Mouse (Mus musculus) MEL (cell line): ENCODE data around the gene Svbp.

Experiments used
- MAX ChIP-seq: IDR thresholded peaks from 2 replicates; pipeline ENCODE4 v1.6.1; 2011; ENCODE audit warnings: low read length, improper control_type of control experiment
- USF2 ChIP-seq, 2 experiments: IDR thresholded peaks; 2 replicates each; pipeline ENCODE4 v1.6.1; 2011 to 2012; ENCODE audit warnings: improper control_type of control experiment in 2 of 2, low read length in 2 of 2, borderline replicate concordance in 1 of 2, inconsistent platforms in 1 of 2, low read depth in 1 of 2, mild to moderate bottlenecking in 1 of 2; ENCODE audit not compliant: insufficient read depth in 1 of 2
- ZMIZ1 ChIP-seq: IDR thresholded peaks from 2 replicates; pipeline ENCODE4 v1.6.1; 2012; ENCODE audit warnings: low read depth, mild to moderate bottlenecking, inconsistent platforms, low read length, improper control_type of control experiment, moderate library complexity

GRCm38 (mm10) chr4:119248407-119248965 lies 53.4 kb downstream of the Svbp start:
- TF ChIP-seq ZMIZ1, result no peak
- no peak for TF ChIP-seq MAX
- TF ChIP-seq USF2 (IDR thresholded peaks at IDR 0.05; ENCODE audit: borderline replicate concordance in 1 of 2, insufficient read depth in 1 of 2, low read depth in 1 of 2, low read length in 2 of 2), result no peak
